Mouse (Mus musculus) lung, postnatal 36 days (tissue): ENCODE measurements around the gene Cbx1.
"Not testable (repeated sequence)": the region's sequence is repeated elsewhere in the genome, so short reads cannot be mapped to it uniquely, and the experiment has no call there.

Experiments used
- DNase-seq: peaks from one replicate; pipeline ENCODE4 v3.0.0; 2022; ENCODE audit warnings: mixed read lengths

Gene Cbx1

DNA sequence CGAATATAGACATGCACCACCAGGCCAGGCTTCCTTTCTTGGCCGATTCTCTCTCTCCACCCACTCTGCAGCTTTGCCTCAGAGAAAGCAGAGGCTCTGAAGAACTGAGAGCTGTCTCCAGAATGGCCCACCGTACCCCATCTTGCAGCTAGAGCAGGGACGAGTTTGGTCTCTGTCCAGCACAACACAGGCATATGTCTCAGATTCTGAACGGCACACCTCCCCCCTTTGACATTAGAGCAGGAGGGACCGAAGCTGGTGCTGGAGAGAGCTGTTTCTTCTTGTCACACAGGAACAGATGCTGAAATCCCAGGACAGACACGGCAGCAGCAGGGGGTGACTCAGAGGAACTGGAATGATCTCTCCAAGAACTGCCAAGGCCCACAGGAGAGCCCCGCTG, 51.4 kb downstream of the Cbx1 start:
- DNase-seq, result no peak

DNA sequence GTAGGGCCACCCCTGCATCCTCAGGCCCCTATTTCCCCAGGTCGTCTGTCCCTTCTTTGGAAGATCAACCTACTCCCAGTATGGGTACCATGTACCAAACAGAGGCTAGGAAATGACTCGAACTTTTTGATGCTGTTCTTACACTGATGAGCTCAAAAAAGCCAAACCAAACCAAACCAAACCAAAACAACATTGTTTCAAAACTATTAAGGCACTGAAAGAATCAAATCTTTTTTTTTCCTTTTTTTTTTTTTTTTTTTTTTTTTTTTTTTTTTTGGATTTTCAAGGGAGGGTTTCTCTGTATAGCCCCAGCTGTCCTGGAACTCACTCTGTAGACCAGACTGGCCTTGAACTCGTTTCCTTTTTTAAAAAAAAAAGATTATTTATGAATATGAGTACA, 54.7 kb downstream of the Cbx1 start:
- DNase-seq, result no peak

DNA sequence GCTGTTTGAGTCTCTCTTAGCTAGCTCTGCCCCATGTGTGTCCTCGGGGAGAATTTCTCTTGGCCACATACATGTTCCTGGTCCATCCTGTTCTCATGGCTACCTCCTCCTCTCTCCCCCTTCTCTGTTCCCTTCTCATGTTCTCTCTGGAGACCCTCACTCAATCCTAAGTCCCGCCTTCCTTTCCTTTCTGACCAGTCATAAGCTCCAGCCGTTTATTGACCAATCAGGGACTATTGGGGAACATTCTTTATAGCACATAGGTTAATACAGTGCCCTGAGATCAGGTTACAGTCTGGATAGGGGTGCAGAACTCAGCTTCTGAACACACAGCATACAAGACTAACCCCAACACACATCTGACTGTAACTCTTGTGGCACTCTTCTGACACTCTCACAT, 58.3 kb downstream of the Cbx1 start:
- DNase-seq, result no peak

DNA sequence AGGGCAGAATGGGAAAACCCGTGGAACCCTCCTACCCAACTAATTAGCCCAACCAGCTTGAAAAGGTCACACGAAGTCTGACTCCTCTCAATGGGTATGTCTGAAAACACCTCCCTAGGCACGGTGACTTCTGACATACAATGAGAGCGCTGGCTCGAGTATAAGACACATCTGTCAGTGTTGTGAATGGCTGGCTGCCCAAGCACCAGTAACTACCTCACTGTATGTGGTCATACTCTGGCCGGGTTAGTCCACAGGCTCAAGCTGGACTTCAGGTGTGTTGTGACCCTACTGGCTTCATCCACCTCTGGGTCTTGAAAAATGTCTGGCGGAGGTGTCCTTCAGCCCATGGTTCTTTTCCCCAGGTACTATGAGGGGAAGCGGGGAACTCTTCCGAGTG, 59.8 kb downstream of the Cbx1 start:
- no peak for DNase-seq

DNA sequence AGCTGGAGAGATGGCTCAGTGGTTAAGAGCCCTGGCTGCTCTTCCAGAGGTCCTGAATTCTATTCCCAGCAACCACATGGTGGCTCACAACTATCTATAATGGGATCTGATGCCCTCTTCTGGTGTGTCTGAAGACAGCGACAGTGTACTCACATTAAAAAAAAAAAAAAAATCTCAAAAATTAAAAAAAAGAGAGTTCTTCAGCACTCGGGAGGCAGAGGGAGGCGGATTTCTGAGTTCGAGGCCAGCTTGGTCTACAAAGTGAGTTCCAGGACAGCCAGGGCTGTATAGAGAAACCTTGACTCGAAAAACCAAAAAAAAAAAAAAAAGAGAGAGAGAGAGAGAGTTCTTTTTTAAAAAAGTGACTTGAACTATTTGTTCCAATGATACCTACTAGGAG, 60.2 kb downstream of the Cbx1 start:
- DNase-seq, result not testable (repeated sequence)

DNA sequence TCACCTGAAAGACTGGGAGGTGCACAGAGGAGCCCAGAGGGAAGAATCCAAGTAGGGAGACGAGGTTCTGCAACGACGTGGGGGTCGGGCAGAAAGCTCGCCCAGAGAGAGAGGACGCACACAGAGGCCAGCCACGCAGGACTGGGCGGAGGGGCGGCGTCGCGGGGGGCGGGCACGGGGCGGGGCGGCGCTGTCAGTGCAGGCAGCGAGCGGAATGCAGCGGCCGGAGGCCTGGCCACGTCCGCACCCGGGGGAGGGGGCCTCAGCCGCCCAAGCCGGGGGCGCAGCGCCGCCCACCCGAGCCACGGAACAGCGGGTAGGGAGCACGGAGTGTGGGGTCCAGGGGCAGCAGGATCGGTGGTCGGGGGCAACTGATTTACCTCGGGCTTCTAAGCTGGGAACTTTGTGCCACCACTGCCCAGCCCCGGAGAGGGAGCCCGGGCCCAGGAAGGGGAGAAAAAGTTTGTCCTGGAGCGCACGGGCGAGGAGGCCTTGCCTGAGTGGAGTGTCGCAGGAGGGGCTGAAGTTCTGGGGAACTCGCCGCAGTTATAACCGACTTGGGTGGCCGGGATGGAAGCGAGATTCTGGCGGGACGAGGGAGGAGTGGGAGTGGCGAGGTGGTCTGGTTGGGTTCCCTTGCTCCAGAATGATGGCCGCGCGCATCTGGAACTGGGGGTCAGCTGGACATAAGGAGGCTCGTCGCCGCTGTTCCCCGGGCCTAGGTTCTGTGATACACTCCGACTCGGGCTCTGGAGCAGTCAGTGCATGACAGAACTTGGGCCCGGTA, 60.9 kb downstream of the Cbx1 start, which contains the start of gene Copz2:
TSS of gene Copz2 (plus strand) at position 190 of the 787 bp plus-strand sequence.
- peak; percentile 30 for DNase-seq

DNA sequence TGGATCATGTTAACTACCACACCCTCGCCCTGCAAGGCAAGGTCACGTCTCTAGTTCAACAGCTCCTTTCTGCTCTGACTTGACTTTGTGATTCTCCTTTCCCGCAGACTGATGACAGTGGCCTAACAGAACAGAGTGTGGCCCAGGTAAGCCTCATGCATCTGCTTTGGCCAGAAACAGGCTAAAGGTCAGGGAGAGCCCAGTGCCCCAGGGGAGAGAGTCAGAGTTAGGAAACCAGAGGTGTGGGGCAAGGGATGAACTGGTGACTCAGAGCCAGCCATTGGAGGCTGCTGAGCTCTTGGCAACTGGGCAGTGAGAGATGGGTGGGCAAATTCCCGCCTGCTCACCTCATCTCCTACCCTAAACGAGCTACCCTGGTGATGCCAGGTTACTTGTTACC, 68.5 kb downstream of the Cbx1 start:
- no peak for DNase-seq
